Mouse (Mus musculus) 3T3-L1 (cell line): ENCODE measurements at regions not wholly inside any gene's neighbourhood (a gene's known extent, or its start where the extent isn't known, plus 50 kb on each side); places are given as distances from the start of the nearest gene placed in this dataset.

Source experiments
- DNase-seq: peaks from one replicate; pipeline ENCODE4 v3.0.0-alpha.2; 2015; ENCODE audit warnings: low read depth, low spot score

DNA sequence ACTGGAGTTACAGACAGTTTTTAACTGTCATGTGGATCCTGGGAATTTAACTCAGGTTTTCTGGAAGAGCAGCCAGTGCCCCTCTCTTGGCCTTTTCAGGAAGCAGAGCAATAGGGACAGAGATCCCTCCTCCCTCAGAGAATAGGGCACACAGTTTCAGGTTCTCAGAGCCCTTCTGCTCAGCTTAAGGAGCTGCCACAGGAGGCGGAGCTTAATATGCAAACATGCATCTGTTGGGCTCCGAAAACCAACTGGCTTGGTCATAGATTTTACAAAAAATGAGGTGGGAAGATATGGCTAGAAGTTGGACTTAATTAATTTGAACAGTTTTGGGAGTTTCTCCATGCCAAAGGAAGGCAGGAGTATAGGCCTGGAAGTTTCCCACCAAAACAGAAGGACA is 61.9 kb upstream of the Znrf2 start:
- no peak for DNase-seq

DNA sequence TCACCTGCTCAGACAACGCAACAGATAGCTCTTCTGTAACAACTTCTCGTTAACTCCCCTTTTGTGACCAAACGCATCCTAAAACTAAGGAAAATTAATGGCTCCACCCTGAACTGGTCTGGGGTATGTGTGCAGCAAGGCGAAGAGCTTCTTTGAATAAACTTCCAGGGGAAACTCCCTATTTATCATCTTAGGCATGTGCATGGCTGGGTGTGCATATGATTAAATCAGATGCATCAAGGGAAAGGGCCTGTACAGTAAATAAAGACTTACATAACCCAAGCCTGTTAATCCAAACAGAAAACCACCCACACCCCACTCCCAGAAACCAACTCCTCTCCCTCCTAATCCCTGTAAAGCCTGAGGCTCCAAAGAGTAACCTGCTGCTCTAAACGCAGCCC is 59.2 kb upstream of the Znrf2 start:
- no peak for DNase-seq

DNA sequence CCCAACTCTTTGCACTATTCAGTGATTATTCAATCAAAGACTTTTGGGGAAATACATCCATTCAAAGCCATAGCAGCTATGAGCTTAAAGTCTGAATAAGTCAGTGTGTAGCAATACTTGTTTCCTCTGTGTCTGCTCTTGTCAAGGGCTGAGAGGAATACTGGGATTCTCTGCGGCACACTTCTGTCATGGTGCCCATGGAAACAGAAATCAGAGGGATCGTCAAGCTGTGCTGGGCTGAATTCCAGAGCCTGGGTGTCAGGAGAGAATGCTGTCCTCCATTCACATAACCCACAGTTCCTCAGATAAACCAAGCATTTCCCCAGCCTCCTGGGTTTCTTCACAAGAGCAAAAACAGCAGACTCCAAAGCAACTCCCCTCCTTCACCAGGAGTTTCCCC is 58.6 kb upstream of the Znrf2 start:
- no peak for DNase-seq

DNA sequence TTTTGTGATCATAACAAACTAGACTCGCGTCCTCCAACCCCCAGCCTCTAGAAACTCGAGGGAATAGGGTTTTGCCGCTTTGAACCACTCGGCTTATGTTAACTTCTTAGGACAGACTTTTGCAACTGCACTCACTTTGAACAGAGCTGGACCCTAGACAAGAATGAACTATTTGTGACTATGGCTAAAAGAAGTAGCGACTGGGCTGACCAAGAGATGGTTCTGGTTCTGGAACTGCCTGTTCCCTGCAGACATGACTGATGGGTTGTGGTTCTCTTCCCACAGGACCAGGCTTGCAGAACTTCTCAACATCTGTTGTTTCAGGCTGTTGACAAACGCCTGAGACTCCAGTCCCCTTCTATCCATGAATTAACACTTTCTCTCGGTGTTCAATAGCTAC is 57.5 kb upstream of the Znrf2 start:
- DNase-seq: no peak

DNA sequence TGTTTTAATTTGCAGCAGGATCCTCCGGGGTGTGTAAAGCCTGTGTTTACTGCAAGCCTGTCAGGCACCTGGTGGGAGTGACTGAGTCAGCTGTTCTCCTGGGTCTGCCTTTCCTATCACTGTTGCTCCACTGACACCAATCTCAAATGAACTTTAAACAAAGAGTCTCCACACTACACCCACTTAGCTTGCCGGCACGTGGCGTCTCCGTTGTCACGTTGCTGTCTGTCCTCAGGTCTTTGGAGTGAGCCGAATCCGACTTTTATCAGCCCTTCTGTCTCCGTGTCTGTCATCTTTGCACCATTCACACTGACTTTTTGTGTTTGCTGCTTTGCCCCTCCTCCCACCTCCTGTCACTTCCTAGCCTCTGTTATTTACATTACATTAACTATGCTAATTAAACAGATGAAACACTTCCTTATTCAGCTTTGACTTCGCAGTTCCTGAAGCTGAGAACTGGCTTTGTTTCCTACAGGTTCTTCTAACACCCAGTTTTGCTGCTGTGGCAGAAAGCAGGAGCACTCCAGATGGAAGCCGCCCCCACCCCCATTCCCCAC is 56.7 kb upstream of the Znrf2 start:
- no peak for DNase-seq

DNA sequence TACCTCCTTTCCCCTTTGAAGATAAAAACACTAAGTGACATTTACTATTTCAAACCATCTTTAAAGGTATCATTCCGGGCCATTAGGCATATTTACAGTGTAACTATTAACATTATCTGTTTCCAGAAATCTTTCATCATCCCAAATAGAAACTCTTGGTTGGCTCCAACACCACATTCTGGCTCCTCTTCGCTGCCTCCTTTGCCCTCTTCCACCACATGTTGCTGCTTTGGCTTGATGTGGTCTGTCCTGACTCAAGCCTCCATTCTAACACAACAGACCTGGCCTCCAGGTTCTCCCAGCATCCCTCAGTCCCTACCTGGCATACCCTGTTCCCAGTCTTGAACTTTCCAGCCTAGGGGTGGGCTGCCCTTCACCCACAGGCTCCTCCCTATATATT is 56.2 kb upstream of the Znrf2 start:
- DNase-seq: no peak

DNA sequence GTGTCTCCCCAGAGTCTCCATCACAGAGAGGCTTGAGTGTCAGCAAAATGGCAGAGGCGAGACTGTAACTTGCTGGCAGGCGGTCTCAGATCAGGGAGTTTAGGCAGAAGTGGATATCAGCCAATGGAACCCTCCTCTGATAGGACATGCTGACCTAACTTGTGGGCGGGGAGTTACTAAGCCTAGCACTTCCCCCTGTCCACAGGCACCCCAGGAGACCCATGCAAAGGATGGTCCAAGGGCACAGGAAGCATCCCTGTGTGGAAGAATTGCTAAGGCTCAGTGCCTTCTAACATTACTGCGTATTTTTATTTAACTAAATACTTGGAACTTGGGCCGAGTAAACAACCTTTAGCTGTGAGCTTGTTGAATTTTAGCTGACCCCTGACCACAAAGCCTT is 54.7 kb upstream of the Znrf2 start:
- DNase-seq: no peak

DNA sequence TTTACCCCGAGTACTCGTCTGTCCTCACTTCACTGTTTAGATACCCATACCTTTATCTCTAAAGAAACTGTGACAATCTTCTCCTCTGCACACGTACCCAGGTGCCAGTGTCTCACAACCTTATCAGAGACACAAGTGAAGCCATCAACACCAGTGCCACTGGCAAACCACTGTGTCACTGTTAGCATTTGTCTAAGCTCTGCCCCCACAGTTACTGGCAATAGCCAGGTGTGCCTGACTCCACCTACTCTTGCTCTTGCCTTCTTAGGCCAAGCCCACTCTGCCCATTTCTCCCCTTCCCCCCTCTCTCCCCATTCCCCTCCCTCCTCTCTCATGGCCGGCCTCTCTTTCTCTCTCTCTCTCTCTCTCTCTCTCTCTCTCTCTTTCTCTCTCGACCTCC is 54.2 kb upstream of the Znrf2 start:
- no peak for DNase-seq

DNA sequence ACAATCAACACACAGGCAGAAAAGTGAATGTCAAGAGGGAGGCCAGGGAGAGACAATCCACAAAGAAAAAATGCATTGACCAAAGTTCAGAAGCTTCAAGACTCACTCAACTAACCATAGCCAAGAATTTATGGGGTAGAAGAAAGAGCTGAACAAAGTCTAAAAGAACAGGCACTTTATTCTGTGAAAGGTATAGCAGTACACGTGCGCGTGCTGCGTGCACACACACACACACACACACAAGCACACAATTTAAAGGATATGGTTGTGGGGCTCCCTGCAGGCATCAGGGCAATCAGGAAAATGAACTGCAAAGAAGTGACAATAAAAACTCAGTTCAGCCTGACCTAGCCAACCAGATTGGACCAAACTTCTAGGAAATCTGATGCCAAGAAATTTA is 53.0 kb upstream of the Znrf2 start:
- no peak for DNase-seq

DNA sequence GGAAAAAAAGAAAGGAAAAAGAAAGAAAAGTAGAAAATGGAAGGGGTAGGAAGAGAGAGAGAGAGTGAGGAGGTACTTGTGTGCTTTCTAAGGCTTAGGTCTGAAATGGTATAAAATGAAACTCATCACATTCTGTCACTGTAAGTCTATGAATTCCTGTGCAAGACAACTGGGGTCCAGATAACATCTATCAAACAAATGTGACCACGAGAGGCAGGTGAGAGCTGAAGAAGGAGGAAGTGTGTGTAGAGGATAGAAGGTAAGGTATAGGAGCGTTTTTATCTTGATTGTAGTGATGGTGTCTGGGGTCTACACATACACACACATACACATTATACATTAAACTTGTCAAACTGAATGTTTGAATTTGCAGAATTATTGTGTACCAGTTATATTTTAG is 51.0 kb upstream of the Znrf2 start:
- no peak for DNase-seq

DNA sequence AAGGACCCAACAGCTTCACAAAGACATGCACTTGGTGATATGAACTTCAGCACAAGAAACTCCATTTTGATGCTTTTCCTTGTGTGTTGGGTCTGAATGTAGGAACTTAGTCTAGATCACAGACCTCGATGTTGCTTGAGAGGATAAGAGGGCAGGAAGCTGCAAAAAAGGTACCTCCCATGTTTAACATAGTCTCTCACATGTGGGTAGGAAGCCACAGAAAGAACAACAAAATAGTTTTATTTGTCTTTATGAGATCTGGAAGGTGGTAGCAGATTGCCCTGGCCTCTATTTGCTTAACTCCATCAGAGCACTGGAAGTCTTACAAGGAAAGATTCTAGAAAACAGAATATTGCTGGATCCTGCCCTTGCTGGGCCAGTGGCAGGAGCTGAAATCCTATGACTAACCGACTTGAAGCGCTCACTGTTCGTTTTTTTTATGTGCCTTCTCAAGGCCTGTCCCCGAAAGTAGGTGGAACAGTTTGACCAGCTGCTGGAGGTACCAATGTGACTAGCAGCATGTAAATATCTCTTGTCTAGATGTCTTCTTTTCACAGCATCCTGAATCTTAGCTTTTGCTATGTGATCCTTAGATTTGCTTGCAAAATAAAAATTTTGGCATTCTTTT is 50.1 kb upstream of the Znrf2 start:
- DNase-seq: peak; percentile 33
